Mouse (Mus musculus) liver, embryonic 14.5 days (tissue): ENCODE results near the gene Ncapg2. TPM values are rescaled to one million over a fixed set of nuclear protein-coding genes. Genes with fewer than 3 reads are reported as not detected.
A peak's percentile ranks its signal among the peaks of the same experiment; 100 is the strongest.

Experiments
- ATAC-seq: fragments of 200-750 bp; cut with Nextera tagmentation; 2 replicates; pipeline ENCODE4 v1.8.0; 2017; ENCODE audit warnings: moderate number of reproducible peaks, mild to moderate bottlenecking, moderate library complexity; ENCODE audit not compliant: insufficient read depth
- DNase-seq, 3 experiments: peaks; one replicate each; pipeline ENCODE4 v3.0.0-alpha.2; 2012 to 2013; ENCODE audit warnings: low read depth in 3 of 3, low spot score in 3 of 3
- H3K27ac ChIP-seq: fragments of 300-500 bp; sonication (generic); 2 replicates; pipeline ENCODE4 v1.5.1; 2014; ENCODE audit warnings: moderate library complexity, mild to moderate bottlenecking, control low read depth, inconsistent platforms
- H3K27me3 ChIP-seq: fragments of 300-500 bp; sonication (generic); 2 replicates; pipeline ENCODE4 v1.6.1; 2014; ENCODE audit warnings: mild to moderate bottlenecking, low read length, moderate library complexity; ENCODE audit not compliant: control insufficient read depth, insufficient read depth
- H3K36me3 ChIP-seq: fragments of 300-500 bp; sonication (generic); replicated peaks from 2 replicates; pipeline ENCODE4 v1.6.1; 2014; ENCODE audit warnings: low read depth; ENCODE audit not compliant: control insufficient read depth, insufficient read depth
- H3K4me1 ChIP-seq, 2 experiments: fragments of 200-500 bp in 1 of 2; fragments of 300-500 bp in 1 of 2; sonication (generic) in 1 of 2; replicated peaks; 2 replicates each; pipeline ENCODE4 v1.6.1; 2012 to 2014; ENCODE audit warnings: antibody characterized with exemption in 1 of 2, inconsistent platforms in 1 of 2, low read length in 1 of 2; ENCODE audit not compliant: control insufficient read depth in 2 of 2, insufficient read depth in 2 of 2
- H3K4me2 ChIP-seq: fragments of 300-500 bp; sonication (generic); 2 replicates; pipeline ENCODE4 v1.6.1; 2014; ENCODE audit warnings: low read depth, mild to moderate bottlenecking, control low read depth, moderate library complexity
- H3K4me3 ChIP-seq, 2 experiments: fragments of 200-500 bp in 1 of 2; fragments of 300-500 bp in 1 of 2; sonication (generic) in 1 of 2; 2 replicates each; pipeline ENCODE4 v1.5.1; 2012 to 2014; ENCODE audit warnings: low read depth in 2 of 2, low read length in 2 of 2, mild to moderate bottlenecking in 2 of 2, control low read depth in 1 of 2, inconsistent platforms in 1 of 2, moderate library complexity in 1 of 2; ENCODE audit not compliant: insufficient read depth in 1 of 2
- H3K9ac ChIP-seq: fragments of 300-500 bp; sonication (generic); replicated peaks from 2 replicates; pipeline ENCODE4 v1.6.1; 2014; ENCODE audit warnings: mild to moderate bottlenecking, control low read depth, moderate library complexity
- H3K9me3 ChIP-seq: fragments of 300-500 bp; sonication (generic); 2 replicates; pipeline ENCODE4 v1.6.1; 2016; ENCODE audit warnings: low read length, mixed read lengths; ENCODE audit not compliant: control insufficient read depth
- CTCF ChIP-seq: IDR thresholded peaks from 2 replicates; pipeline ENCODE4 v1.5.1; 2016; ENCODE audit warnings: antibody characterized with exemption, low read depth, control low read depth
- EP300 ChIP-seq: IDR thresholded peaks from 2 replicates; pipeline ENCODE4 v1.6.1; 2016; ENCODE audit warnings: antibody characterized with exemption, low read depth
- WGBS: fragments of 180-500 bp; shearing (Covaris S2); extraction: QIAGEN DNeasy Blood & Tissue Kit; methylation state at CpG from one replicate; pipeline ENCODE4 v1.1.7; 2014; ENCODE audit not compliant: insufficient replicate concordance; 5-methylcytosine and 5-hydroxymethylcytosine counted together
- polyA plus RNA-seq, 2 experiments: library from polyadenylated mRNA; depleted of rRNA in 1 of 2; stranded (reverse) in 1 of 2; unstranded in 1 of 2; fragments of >200 nt; fragmentation: Nextera tagmentation in 1 of 2; extraction: Ambion mirVana in 1 of 2; gene quantifications; 2 replicates each; pipeline versions ENCODE4 v1.2.1 to v1.2.3; 2012 to 2014

Ncapg2 gene
- polyA plus RNA-seq, 2 experiments, result 25.4 to 55.8 TPM

- 7% methylated on average over 9 of the region's 10 CpGs for WGBS
- Histone ChIP-seq H3K27ac (no peak overlapping the region), H3K27me3 (peaks cover 12% of the 10 kb centered on the region), H3K4me1 (peaks cover 0 to 2% of the 10 kb centered on the region in 2 experiments; a peak in 1 of 4 replicates), H3K4me2 (peak overlapping the region; percentile 58), H3K36me3 (no peaks in the 10 kb centered on the region), H3K9me3 (no peaks in the 10 kb centered on the region), H3K9ac (no peak overlapping the region), H3K4me3 (no peak overlapping the region)
- ATAC-seq, result no peak
- no peak for TF ChIP-seq EP300
- TF ChIP-seq CTCF, result no peak
- no peak for DNase-seq
Observed at GRCm38 (mm10) chr12:116486404-116486730, 81.2 kb downstream of the Ncapg2 start.

- no peak for ATAC-seq
Observed at GRCm38 (mm10) chr12:116488836-116489235, 83.6 kb downstream of the Ncapg2 start.

GRCm38 (mm10) chr12:116490575-116491356, 85.6 kb downstream of the Ncapg2 start:
- no peak overlapping the region for H3K9ac ChIP-seq
- no peak overlapping the region for H3K27ac ChIP-seq
- DNase-seq, result no peak
- no peak overlapping the region for H3K4me3 ChIP-seq
- H3K4me2 ChIP-seq, result no peak overlapping the region
- no peaks in the 10 kb centered on the region for H3K9me3 ChIP-seq
- no peaks in the 10 kb centered on the region for H3K36me3 ChIP-seq
- peaks cover 10% of the 10 kb centered on the region for H3K27me3 ChIP-seq
- no peaks in the 10 kb centered on the region for H3K4me1 ChIP-seq
- no peak for ATAC-seq
- WGBS, result 48% methylated on average over 5 of the region's 5 CpGs
- TF ChIP-seq CTCF (no peak), EP300 (no peak)

More at GRCm38 (mm10) chr12:116488836-116489235, 83.6 kb downstream of the Ncapg2 start:
- Histone ChIP-seq H3K4me2 (no peak overlapping the region), H3K4me3 (no peak overlapping the region), H3K27me3 (peaks cover 12% of the 10 kb centered on the region), H3K27ac (no peak overlapping the region), H3K9me3 (no peaks in the 10 kb centered on the region), H3K4me1 (peaks cover 0 to 2% of the 10 kb centered on the region in 2 experiments; a peak in 1 of 4 replicates), H3K36me3 (no peaks in the 10 kb centered on the region), H3K9ac (no peak overlapping the region)
- DNase-seq, result no peak
- TF ChIP-seq CTCF, result no peak
- no peak for TF ChIP-seq EP300
- WGBS, result 59% methylated on average over 8 of the region's 8 CpGs

- no peaks in the 10 kb centered on the region for H3K36me3 ChIP-seq
- TF ChIP-seq CTCF (no peak), EP300 (no peak)
- H3K4me3 ChIP-seq, result no peak overlapping the region
- H3K27me3 ChIP-seq, result no peaks in the 10 kb centered on the region
- DNase-seq (no peak), ATAC-seq (no peak)
- no peak overlapping the region for H3K4me2 ChIP-seq
- H3K9ac ChIP-seq, result no peak overlapping the region
- no peaks in the 10 kb centered on the region for H3K9me3 ChIP-seq
- no peaks in the 10 kb centered on the region for H3K4me1 ChIP-seq
- H3K27ac ChIP-seq, result no peak overlapping the region
Observed at GRCm38 (mm10) chr12:116498666-116499065, 93.5 kb downstream of the Ncapg2 start.

GRCm38 (mm10) chr12:116500652-116501051, 95.5 kb downstream of the Ncapg2 start:
- H3K9me3 ChIP-seq, result no peaks in the 10 kb centered on the region
- whole genome bisulfite sequencing, result 68% methylated on average over 11 of the region's 11 CpGs
- no peak for TF ChIP-seq CTCF
- no peak for TF ChIP-seq EP300
- no peaks in the 10 kb centered on the region for H3K4me1 ChIP-seq
- H3K9ac ChIP-seq, result no peak overlapping the region
- no peaks in the 10 kb centered on the region for H3K36me3 ChIP-seq
- no peak overlapping the region for H3K4me3 ChIP-seq
- H3K27ac ChIP-seq, result no peak overlapping the region
- no peaks in the 10 kb centered on the region for H3K27me3 ChIP-seq
- no peak overlapping the region for H3K4me2 ChIP-seq
- no peak for ATAC-seq
- no peak for DNase-seq
